Comparison of ENCODE assay signal across 26 mouse cellular contexts in genomic region chr12:56940861-56941260, GRCm38 (mm10).
DNase-seq lines count a peak whose midpoint lies in the region; ATAC-seq lines count a peak whose summit lies in the region.
"Had no signal": no experiment of that assay in that cellular context is flagged by ENCODE, and none has a peak within 500 bp of the region (broad histone marks: within the 10 kb centered on the region; RNA-seq: fewer than 3 reads in every experiment).

No protein-coding gene starts in this region.

- no peak for ATAC-seq in forebrain, embryonic 12.5 days (ENCODE audit: low FRiP score)
- ATAC-seq: forebrain, embryonic 16.5 days; hindbrain, postnatal 0 days; intestine, embryonic 16.5 days; liver, postnatal 0 days; Patski had no signal

- H3K4me2 ChIP-seq in forebrain, embryonic 12.5 days = no peak overlapping the region
- H3K4me2 ChIP-seq: heart, embryonic 11.5 days; limb, embryonic 12.5 days; liver, embryonic 11.5 days had no signal

- H3K9ac ChIP-seq in forebrain, embryonic 12.5 days = no peak overlapping the region
- H3K9ac ChIP-seq: limb, embryonic 12.5 days; liver, postnatal 0 days had no signal

- no peak overlapping the region for H3K4me3 ChIP-seq in limb, embryonic 10.5 days
- no peak overlapping the region for H3K4me3 ChIP-seq in forebrain, embryonic 12.5 days (replicated peaks)
- H3K4me3 ChIP-seq: limb, embryonic 12.5 days; megakaryocyte, embryonic 14.5 days had no signal

- H3K27ac ChIP-seq in limb, embryonic 10.5 days = no peak overlapping the region
- no peak overlapping the region for H3K27ac ChIP-seq in forebrain, embryonic 12.5 days
- H3K27ac ChIP-seq: hindbrain, postnatal 0 days; limb, embryonic 12.5 days had no signal

- no peaks in the 10 kb centered on the region for H3K27me3 ChIP-seq in limb, embryonic 10.5 days (ENCODE audit: low read depth, poor library complexity, severe bottlenecking)
- H3K27me3 ChIP-seq in forebrain, embryonic 12.5 days = no peaks in the 10 kb centered on the region
- H3K27me3 ChIP-seq: limb, embryonic 12.5 days; megakaryocyte, embryonic 14.5 days; Patski had no signal

- peak; percentile 33 for DNase-seq in embryo, embryonic 11 days
- no peak for DNase-seq in embryo, embryonic 9.5 days (ENCODE audit: extremely low spot score)
- DNase-seq in 416B (ENCODE audit: low read depth) (peak; percentile 5), NIH3T3 (ENCODE audit: low read depth) (peak; percentile 32)
- peak; percentile 35 for DNase-seq in limb, embryonic 10.5 days (ENCODE audit: low spot score)
- DNase-seq in testis, postnatal 10 days (ENCODE audit: low spot score) = no peak
- DNase-seq in lung, postnatal 14 days = no peak
- DNase-seq: adrenal gland, postnatal 14 days; cerebellum, adult 9-11 months; gastrocnemius, postnatal 10 days; heart, adult 11 months; kidney, adult 9 months; liver, postnatal 0 days; lung, postnatal 36 days; midbrain, embryonic 14.5 days; thymus, adult 2 months; thymus, postnatal 4 days had no signal

- H3K9me3 ChIP-seq in limb, embryonic 10.5 days (replicated peaks) = no peaks in the 10 kb centered on the region
- H3K9me3 ChIP-seq in forebrain, embryonic 12.5 days = no peaks in the 10 kb centered on the region
- H3K9me3 ChIP-seq: limb, embryonic 12.5 days; megakaryocyte, embryonic 14.5 days had no signal

- H3K4me1 ChIP-seq in limb, embryonic 10.5 days = no peaks in the 10 kb centered on the region
- H3K4me1 ChIP-seq in forebrain, embryonic 12.5 days = no peaks in the 10 kb centered on the region
- H3K4me1 ChIP-seq: limb, embryonic 12.5 days; megakaryocyte, embryonic 14.5 days had no signal

- 66% methylated on average over 3 of the region's 3 CpGs for WGBS in limb, embryonic 10.5 days
- 63% methylated on average over 3 of the region's 3 CpGs for WGBS in forebrain, embryonic 12.5 days

- no peaks in the 10 kb centered on the region for H3K36me3 ChIP-seq in limb, embryonic 10.5 days
- no peaks in the 10 kb centered on the region for H3K36me3 ChIP-seq in forebrain, embryonic 12.5 days (replicated peaks)
- H3K36me3 ChIP-seq: limb, embryonic 12.5 days had no signal

Comparison
In these comparisons a context has a peak if more than half of its experiments do, and no peak if none do; other contexts are left out.
1. DNase-seq: peak in embryo, embryonic 11 days (single experiment), 416B (single experiment), NIH3T3 (single experiment) and limb, embryonic 10.5 days (single experiment); none in embryo, embryonic 9.5 days (single experiment), testis, postnatal 10 days (single experiment) and lung, postnatal 14 days (single experiment).